Mouse (Mus musculus) bone marrow macrophage, adult 2 months (primary cell): ENCODE results near the gene Tbc1d5.

Experiments used
- CTCF ChIP-seq: IDR thresholded peaks from 2 replicates; pipeline ENCODE4 v1.5.1; 2012; ENCODE audit warnings: low read depth, mild to moderate bottlenecking, low read length, moderate library complexity
- POLR2A ChIP-seq: IDR thresholded peaks from 2 replicates; pipeline ENCODE4 v1.6.1; 2012; ENCODE audit warnings: mild to moderate bottlenecking, low read depth, low read length, borderline replicate concordance

GRCm38 (mm10) chr17:50775247-50775646, 403.9 kb downstream of the Tbc1d5 start:
- TF ChIP-seq CTCF (no peak), POLR2A (no peak)
